23 mouse cellular contexts compared by ENCODE assay signal in genomic region chr12:56975256-56975655, GRCm38 (mm10).
DNase-seq lines count a peak whose midpoint lies in the region; ATAC-seq lines count a peak whose summit lies in the region.
"Had no signal": no experiment of that assay in that cellular context is flagged by ENCODE, and none has a peak within 500 bp of the region (broad histone marks: within the 10 kb centered on the region; RNA-seq: fewer than 3 reads in every experiment).

No protein-coding gene starts in this region.

- H3K9me3 ChIP-seq in heart, embryonic 12.5 days (replicated peaks) = no peaks in the 10 kb centered on the region
- H3K9me3 ChIP-seq: embryonic facial prominence, embryonic 13.5 days; embryonic facial prominence, embryonic 15.5 days; forebrain, embryonic 10.5 days; forebrain, embryonic 12.5 days had no signal

- H3K27me3 ChIP-seq in heart, embryonic 12.5 days (replicated peaks) = no peaks in the 10 kb centered on the region
- H3K27me3 ChIP-seq: embryonic facial prominence, embryonic 15.5 days; forebrain, embryonic 12.5 days had no signal

- no peak overlapping the region for H3K9ac ChIP-seq in heart, embryonic 12.5 days
- H3K9ac ChIP-seq: embryonic facial prominence, embryonic 13.5 days; embryonic facial prominence, embryonic 15.5 days; forebrain, embryonic 12.5 days had no signal

- no peak for ATAC-seq in heart, embryonic 12.5 days (ENCODE audit: insufficient number of reproducible peaks, low FRiP score)
- ATAC-seq: forebrain, embryonic 14.5 days; forebrain, embryonic 16.5 days had no signal

- H3K4me2 ChIP-seq in heart, embryonic 12.5 days = no peak overlapping the region
- H3K4me2 ChIP-seq: embryonic facial prominence, embryonic 13.5 days; embryonic facial prominence, embryonic 15.5 days; forebrain, embryonic 12.5 days had no signal

- H3K27ac ChIP-seq in heart, embryonic 12.5 days (ENCODE audit: poor library complexity, severe bottlenecking) = no peak overlapping the region
- H3K27ac ChIP-seq: embryonic facial prominence, embryonic 13.5 days; embryonic facial prominence, embryonic 15.5 days; forebrain, embryonic 10.5 days; forebrain, embryonic 12.5 days had no signal

- peak; percentile 34 for DNase-seq in heart, adult 11 months
- DNase-seq in right cerebral cortex, adult 18-20 months = peak; percentile 3
- DNase-seq in right cerebral cortex, postnatal 25 days = no peak
- DNase-seq in telencephalon, adult 2 months (ENCODE audit: low read depth, low spot score) = peak; percentile 10
- DNase-seq in adipocyte (ENCODE audit: low spot score) = no peak
- DNase-seq: adrenal gland, adult 8-10 months; adrenal gland, postnatal 14 days; adrenal gland, postnatal 36 days; cerebellum, adult 11 months; cerebellum, adult 18-20 months; cerebellum, adult 8-10 months; cerebellum, adult 9-11 months; cerebellum, postnatal 14 days; cerebellum, postnatal 36 days; embryo, embryonic 11 days had no signal

- no peaks in the 10 kb centered on the region for H3K4me1 ChIP-seq in heart, embryonic 12.5 days (replicated peaks)
- H3K4me1 ChIP-seq: embryonic facial prominence, embryonic 15.5 days; forebrain, embryonic 10.5 days; forebrain, embryonic 12.5 days had no signal

- H3K36me3 ChIP-seq in heart, embryonic 12.5 days = no peaks in the 10 kb centered on the region
- H3K36me3 ChIP-seq: embryonic facial prominence, embryonic 13.5 days; embryonic facial prominence, embryonic 15.5 days; forebrain, embryonic 10.5 days; forebrain, embryonic 12.5 days had no signal

- H3K4me3 ChIP-seq in heart, embryonic 12.5 days = no peak overlapping the region
- H3K4me3 ChIP-seq: embryonic facial prominence, embryonic 13.5 days; embryonic facial prominence, embryonic 15.5 days; erythroblast, embryonic 14.5 days; forebrain, embryonic 10.5 days; forebrain, embryonic 12.5 days had no signal

- 91% methylated on average over 6 of the region's 6 CpGs for WGBS in heart, embryonic 12.5 days

Comparison
In these comparisons a context has a peak if more than half of its experiments do, and no peak if none do; other contexts are left out.
1. DNase-seq: peak in heart, adult 11 months (single experiment), right cerebral cortex, adult 18-20 months (single experiment) and telencephalon, adult 2 months (single experiment); none in right cerebral cortex, postnatal 25 days (single experiment) and adipocyte (single experiment).